Mouse (Mus musculus) bone marrow, adult 2 months (tissue): ENCODE results near the gene Rps19bp1. TPM values are rescaled to one million over a fixed set of nuclear protein-coding genes. Genes with fewer than 3 reads are reported as not detected.

Experiments
- H3K27ac ChIP-seq: fragments of 200-500 bp; 2 replicates; pipeline ENCODE4 v1.5.1; 2012; ENCODE audit warnings: low read depth, mild to moderate bottlenecking, control low read depth, inconsistent platforms, low read length; ENCODE audit not compliant: control insufficient read depth, poor library complexity, insufficient read depth
- H3K4me1 ChIP-seq: fragments of 200-500 bp; 2 replicates; pipeline ENCODE4 v1.6.1; 2011; ENCODE audit warnings: low read length; ENCODE audit not compliant: control insufficient read depth, insufficient read depth
- H3K4me3 ChIP-seq: fragments of 200-500 bp; replicated peaks from 2 replicates; pipeline ENCODE3; 2011; ENCODE audit warnings: mild to moderate bottlenecking, low read depth, low read length, control low read depth; ENCODE audit not compliant: control insufficient read depth
- CTCF ChIP-seq: fragments of 200-500 bp; IDR thresholded peaks from 2 replicates; pipeline ENCODE4 v1.5.1; 2011; ENCODE audit warnings: low read length, control low read depth; ENCODE audit not compliant: control insufficient read depth, insufficient read depth
- POLR2A ChIP-seq: fragments of 200-500 bp; IDR thresholded peaks from 2 replicates; pipeline ENCODE4 v1.6.1; 2011; ENCODE audit warnings: low read depth, mild to moderate bottlenecking, control low read depth, low read length, borderline replicate concordance; ENCODE audit not compliant: control insufficient read depth
- WGBS: fragments of 180-500 bp; shearing (Covaris S2); methylation state at CpG from one replicate; pipeline ENCODE4 v1.1.7; 2018; 5-methylcytosine and 5-hydroxymethylcytosine counted together
- polyA plus RNA-seq: library from polyadenylated mRNA; stranded (reverse); fragments of >200 nt; gene quantifications from 2 replicates; pipeline ENCODE4 v1.2.4, GENCODE M21; 2011; ENCODE audit warnings: low replicate concordance; ENCODE audit not compliant: missing spikeins, insufficient read depth, insufficient read length

The Rps19bp1 gene
- polyA plus RNA-seq, 1 experiment, result 53.7 TPM

GRCm38 (mm10) chr15:80260677-80261076 lies 3.4 kb downstream of the Rps19bp1 start:
- H3K4me3 ChIP-seq, result no peak overlapping the region
- TF ChIP-seq CTCF, result peak; percentile 99
- peak; percentile 23; the same call in 1 of the 2 replicates for TF ChIP-seq POLR2A
- 13% methylated on average over 3 of the region's 3 CpGs for WGBS
- H3K27ac ChIP-seq, result no peak overlapping the region
- H3K4me1 ChIP-seq, result peaks cover 1% of the 10 kb centered on the region; the same call in 1 of the 2 replicates

GRCm38 (mm10) chr15:80259406-80260045 lies 4.6 kb downstream of the Rps19bp1 start:
- Histone ChIP-seq H3K27ac (no peak overlapping the region), H3K4me3 (no peak overlapping the region), H3K4me1 (peaks cover 1% of the 10 kb centered on the region; the same call in 1 of the 2 replicates)
- 87% methylated on average over 8 of the region's 8 CpGs for WGBS
- TF ChIP-seq CTCF (no peak), POLR2A (no peak)

- 57% methylated on average over 11 of the region's 11 CpGs for WGBS
- TF ChIP-seq POLR2A, result no peak
- TF ChIP-seq CTCF, result no peak
- Histone ChIP-seq H3K4me1 (peaks cover 1% of the 10 kb centered on the region; the same call in 1 of the 2 replicates), H3K27ac (peak overlapping the region; percentile 62), H3K4me3 (no peak overlapping the region)
Observed at GRCm38 (mm10) chr15:80258240-80259170, 5.6 kb downstream of the Rps19bp1 start.

- H3K4me1 ChIP-seq, result peaks cover 1% of the 10 kb centered on the region; the same call in 1 of the 2 replicates
- 34% methylated on average over 4 of the region's 4 CpGs for WGBS
- H3K27ac ChIP-seq, result peak overlapping the region; percentile 62
- H3K4me3 ChIP-seq, result no peak overlapping the region
- TF ChIP-seq POLR2A (no peak), CTCF (no peak)
Observed at GRCm38 (mm10) chr15:80257602-80258239, 6.4 kb downstream of the Rps19bp1 start.

- peak overlapping the region; percentile 91 for H3K4me3 ChIP-seq
- H3K27ac ChIP-seq, result peak overlapping the region; percentile 76
- 54% methylated on average over 12 of the region's 12 CpGs for WGBS
- peaks cover 1% of the 10 kb centered on the region; the same call in 1 of the 2 replicates for H3K4me1 ChIP-seq
- TF ChIP-seq CTCF (no peak), POLR2A (no peak)
Observed at GRCm38 (mm10) chr15:80256656-80257601, 7.2 kb downstream of the Rps19bp1 start.

GRCm38 (mm10) chr15:80256242-80256641 lies 7.9 kb downstream of the Rps19bp1 start:
- Histone ChIP-seq H3K4me3 (peak overlapping the region; percentile 91), H3K27ac (peak overlapping the region; percentile 76), H3K4me1 (peaks cover 1% of the 10 kb centered on the region; the same call in 1 of the 2 replicates)
- TF ChIP-seq CTCF, result no peak
- TF ChIP-seq POLR2A, result no peak
- 8% methylated on average over 16 of the region's 16 CpGs for WGBS

- WGBS, result under 1% methylated on average over 51 of the region's 51 CpGs
- H3K4me1 ChIP-seq, result peaks cover 1% of the 10 kb centered on the region; the same call in 1 of the 2 replicates
- TF ChIP-seq CTCF, result no peak
- TF ChIP-seq POLR2A, result peak; percentile 48; the same call in 1 of the 2 replicates
- peak overlapping the region; percentile 91 for H3K4me3 ChIP-seq
- peak overlapping the region; percentile 98 for H3K27ac ChIP-seq
Observed at GRCm38 (mm10) chr15:80255646-80256121, 8.4 kb downstream of the Rps19bp1 start.
